ENCODE assay signal across 9 mouse cellular contexts in the genomic region with DNA sequence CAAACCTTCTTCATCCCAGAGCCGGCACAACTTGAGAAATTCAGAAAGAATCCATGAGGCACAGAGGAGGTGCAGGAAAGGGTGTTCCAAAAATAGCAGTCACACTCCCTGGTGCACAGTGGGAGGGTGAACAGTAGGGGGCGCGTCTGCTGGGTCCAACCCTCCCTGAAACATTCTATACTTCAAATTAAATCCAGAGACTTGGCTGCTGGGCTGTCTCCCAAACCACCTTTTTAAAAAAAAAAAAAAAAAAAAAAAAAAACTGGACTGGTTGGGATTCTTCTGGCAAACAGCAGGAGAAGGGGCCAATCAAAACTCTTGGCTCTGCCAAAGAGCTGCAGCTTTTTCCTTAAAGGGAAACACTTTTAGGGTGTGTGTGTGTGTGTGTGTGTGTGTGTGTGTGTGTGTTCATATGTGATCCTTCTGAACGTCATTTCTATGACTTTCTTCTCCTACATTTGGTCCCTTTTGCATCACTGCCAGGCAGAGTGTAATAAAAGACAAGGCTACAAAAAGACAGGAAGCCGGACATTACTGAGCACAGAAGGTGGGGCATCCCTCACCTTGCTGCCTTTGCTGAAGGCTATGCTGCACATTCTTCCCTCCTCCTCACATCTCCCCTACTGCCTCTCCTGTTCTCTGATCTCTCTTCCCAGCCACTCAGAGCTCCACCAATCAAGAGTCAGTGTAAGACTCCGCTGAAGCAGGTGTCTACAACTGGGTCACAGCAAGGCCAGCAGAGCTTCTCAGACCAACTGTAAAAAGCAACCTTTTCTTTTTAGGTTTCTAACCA. TPM values are rescaled to one million over a fixed set of nuclear protein-coding genes. Genes with fewer than 3 reads are reported as not detected.
DNase-seq lines count a peak whose midpoint lies in the region; ATAC-seq and TF ChIP-seq lines count a peak whose summit lies in the region.
"Had no signal": no experiment of that assay in that cellular context is flagged by ENCODE, and none has a peak within 500 bp of the region (broad histone marks: within the 10 kb centered on the region; RNA-seq: fewer than 3 reads in every experiment).

No protein-coding gene starts in this region.

- peaks cover 11% of the 10 kb centered on the region for H3K4me1 ChIP-seq in cortical plate, adult 2 months (ENCODE audit: control insufficient read depth, insufficient read depth, low read length)
- H3K4me1 ChIP-seq in intestine, embryonic 14.5 days (replicated peaks; ENCODE audit: control insufficient read depth, insufficient read depth, low read length): peaks cover 37% of the 10 kb centered on the region

- peak; percentile 96 for DNase-seq in 3T3-L1 (ENCODE audit: low read depth, low spot score)
- peak; percentile 29 for DNase-seq in WW6 (ENCODE audit: low read depth, low spot score)
- DNase-seq in gastrocnemius, postnatal 25 days: peak; percentile 48
- peak; percentile 70 for DNase-seq in intestine, embryonic 14.5 days (ENCODE audit: low spot score)
- peak; percentile 71 to 74 for DNase-seq in left cerebral cortex, postnatal 36 days (ENCODE audit: low spot score in 2 of 2)

- H3K79me2 ChIP-seq in myocyte (ENCODE audit: control insufficient read depth, insufficient read depth): peaks cover 65% of the 10 kb centered on the region

- H3K9me3 ChIP-seq in intestine, embryonic 14.5 days (ENCODE audit: control insufficient read depth, low read length): no peaks in the 10 kb centered on the region

- no peak for TF ChIP-seq POLR2A in cortical plate, adult 2 months (IDR thresholded peaks at IDR 0.05; ENCODE audit: extremely low read depth, insufficient read depth, low read length)
- TF ChIP-seq POLR2A in myocyte (IDR thresholded peaks at IDR 0.05; ENCODE audit: insufficient read length, low read depth): no peak

- no peak overlapping the region for H3K27ac ChIP-seq in cortical plate, adult 2 months (ENCODE audit: insufficient read depth, low read length)
- no peak overlapping the region for H3K27ac ChIP-seq in intestine, embryonic 14.5 days (ENCODE audit: low read depth)

- WGBS in intestine, embryonic 14.5 days: 23% methylated on average over 6 of the region's 6 CpGs

- no peak overlapping the region for H3ac ChIP-seq in myocyte (ENCODE audit: control insufficient read depth, insufficient read length)

- H3K27me3 ChIP-seq in intestine, embryonic 14.5 days (replicated peaks; ENCODE audit: control insufficient read depth, insufficient read depth, low read length): no peaks in the 10 kb centered on the region
- no peaks in the 10 kb centered on the region for H3K27me3 ChIP-seq in myocyte (ENCODE audit: control insufficient read depth, insufficient read depth, insufficient read length)

- H3K36me3 ChIP-seq in intestine, embryonic 14.5 days (ENCODE audit: control insufficient read depth, insufficient read depth, low read length): no peaks in the 10 kb centered on the region
- no peaks in the 10 kb centered on the region for H3K36me3 ChIP-seq in myocyte (ENCODE audit: control insufficient read depth, insufficient read depth)

- peak; percentile 52 for TF ChIP-seq CTCF in cortical plate, adult 2 months (IDR thresholded peaks at IDR 0.05; ENCODE audit: extremely low read depth, insufficient read depth, low read length)

- H3K4me2 ChIP-seq in intestine, embryonic 14.5 days (ENCODE audit: low read length): no peak overlapping the region
- peak overlapping the region; percentile 59 for H3K4me2 ChIP-seq in myocyte (ENCODE audit: low read depth)

- H3K4me3 ChIP-seq in cortical plate, adult 2 months (ENCODE audit: insufficient read depth, low read length): no peak overlapping the region
- no peak overlapping the region for H3K4me3 ChIP-seq in intestine, embryonic 14.5 days (ENCODE audit: low read depth, low read length)
- no peak overlapping the region for H3K4me3 ChIP-seq in myocyte
- H3K4me3 ChIP-seq: erythroblast, embryonic 14.5 days had no signal

- intact Hi-C loops in left cerebral cortex, postnatal 36 days (cut with DNase I): loop anchor here (5.0 kb wide), 1 partner anchor 50 kb away; the partner anchor contains the start of gene Rbfox2

- no peak overlapping the region for H3K9ac ChIP-seq in intestine, embryonic 14.5 days (ENCODE audit: low read length)

- ATAC-seq in intestine, embryonic 14.5 days (replicated peaks; ENCODE audit: low FRiP score, low TSS enrichment, low read depth): no peak
- no peak for ATAC-seq in monocyte, adult 5-6 weeks (replicated peaks; ENCODE audit: insufficient number of reproducible peaks, low FRiP score, low TSS enrichment, poor library complexity, severe bottlenecking)

TF ChIP-seq in myocyte, 11 proteins besides CTCF, POLR2A, EP300 and RAD21:
- no peak for TF ChIP-seq TCF12 (IDR thresholded peaks at IDR 0.05; ENCODE audit: insufficient read depth, poor library complexity, severe bottlenecking)
- no peak for TF ChIP-seq MAX (IDR thresholded peaks at IDR 0.05; ENCODE audit: low read depth)

RNA-seq across cellular contexts. Expression of gene Rbfox2, which starts 49.2 kb away (rescaled TPM):
- polyA plus RNA-seq in cortical plate, adult 2 months (2012; rRNA removed): 193 and 203 TPM in 2 replicates
- total RNA-seq in gastrocnemius, postnatal 25 days (2021): 10 to 100 TPM; 63.8 to 81.0 TPM
- polyA plus RNA-seq in intestine, embryonic 14.5 days (2014; fragmentation: Nextera tagmentation; extraction: Ambion mirVana): 67.8 and 72.2 TPM in 2 replicates
- total RNA-seq in left cerebral cortex, postnatal 36 days (2021): 100 to 1,000 TPM; 217 to 276 TPM
- 136 TPM for polyA plus RNA-seq in myocyte (2012; fragmentation: generic; extraction: Trizol)
- 0.29 TPM in 1 of 3 replicates, not detected in the others for total RNA-seq in monocyte, adult 5-6 weeks (2017)
- polyA plus RNA-seq: erythroblast, embryonic 14.5 days had no signal

Comparison
In these comparisons a context has a peak if more than half of its experiments do, and no peak if none do; other contexts are left out.
1. DNase-seq: peak in every context shown above with its lines; median percentile 96 in 3T3-L1; 72 in left cerebral cortex, postnatal 36 days; 70 in intestine, embryonic 14.5 days; 48 in gastrocnemius, postnatal 25 days; 29 in WW6.
2. RNA of gene Rbfox2, which starts 49.2 kb away (total RNA-seq): 217 to 276 TPM in left cerebral cortex, postnatal 36 days and 63.8 to 81.0 TPM in gastrocnemius, postnatal 25 days; 0.29 TPM in monocyte, adult 5-6 weeks; every median in the first group is over 10 times any median in the second.